Mouse (Mus musculus) adrenal gland, adult 2 months (tissue): ENCODE results near the gene Lmx1a. TPM values are rescaled to one million over a fixed set of nuclear protein-coding genes. Genes with fewer than 3 reads are reported as not detected.

Source experiments
- DNase-seq: peaks from one replicate; pipeline ENCODE4 v3.0.0; 2021
- long read RNA-seq: library from polyadenylated mRNA; stranded (forward); transcript quantifications from one replicate; pipeline ENCODE4 v2.0.0, GENCODE M21; 2021
- polyA plus RNA-seq: library from polyadenylated mRNA; depleted of rRNA; stranded (reverse); fragments of >200 nt; gene quantifications from 2 replicates; pipeline ENCODE4 v1.2.3, GENCODE M21; 2012; rRNA removed
- total RNA-seq, 2 experiments: library from RNA; stranded (reverse); gene quantifications; 2 replicates each; pipeline ENCODE4 v1.2.3; 2021

Gene Lmx1a
- total RNA-seq = under 1 TPM in 1 of 2 experiments, not detected in 1; 0.14 TPM
- not detected in 2 replicates for polyA plus RNA-seq
- long read RNA-seq = 0 reads

GRCm38 (mm10) chr1:167689232-167689261 is at the start of gene Lmx1a:
Gene Lmx1a, plus strand, starts transcription at chr1:167689237.
- DNase-seq = no peak

GRCm38 (mm10) chr1:167644866-167645537 is 44.0 kb upstream of the Lmx1a start:
- peak; percentile 85 for DNase-seq

- no peak for DNase-seq
Observed at GRCm38 (mm10) chr1:167648670-167649069, 40.4 kb upstream of the Lmx1a start.

GRCm38 (mm10) chr1:167649122-167649633 is 39.9 kb upstream of the Lmx1a start:
- DNase-seq = peak; percentile 14

- no peak for DNase-seq
Observed at GRCm38 (mm10) chr1:167652336-167652735, 36.7 kb upstream of the Lmx1a start.

GRCm38 (mm10) chr1:167659065-167659464 is 30.0 kb upstream of the Lmx1a start:
- DNase-seq = no peak

- DNase-seq = peak; percentile 86
Observed at GRCm38 (mm10) chr1:167660521-167661101, 28.4 kb upstream of the Lmx1a start.

GRCm38 (mm10) chr1:167661123-167661522 is 27.9 kb upstream of the Lmx1a start:
- no peak for DNase-seq

GRCm38 (mm10) chr1:167663136-167663535 is 25.9 kb upstream of the Lmx1a start:
- no peak for DNase-seq

GRCm38 (mm10) chr1:167669796-167670195 is 19.2 kb upstream of the Lmx1a start:
- DNase-seq = peak; percentile 40

GRCm38 (mm10) chr1:167672433-167672987 is 16.5 kb upstream of the Lmx1a start:
- DNase-seq = no peak

GRCm38 (mm10) chr1:167679061-167679460 is 10.0 kb upstream of the Lmx1a start:
- no peak for DNase-seq

GRCm38 (mm10) chr1:167688001-167688346 is 1.1 kb upstream of the Lmx1a start:
- peak; percentile 4 for DNase-seq

GRCm38 (mm10) chr1:167688347-167689231 is 448 bp upstream of the Lmx1a start:
- DNase-seq = peak; percentile 44

GRCm38 (mm10) chr1:167689262-167690137 is 463 bp downstream of the Lmx1a start:
- no peak for DNase-seq

GRCm38 (mm10) chr1:167690138-167690710 is 1.2 kb downstream of the Lmx1a start:
- no peak for DNase-seq

- DNase-seq = no peak
Observed at GRCm38 (mm10) chr1:167690716-167691550, 1.9 kb downstream of the Lmx1a start.

- DNase-seq = no peak
Observed at GRCm38 (mm10) chr1:167691911-167692682, 3.1 kb downstream of the Lmx1a start.

GRCm38 (mm10) chr1:167692683-167693045 is 3.6 kb downstream of the Lmx1a start:
- DNase-seq = no peak
